In genomic region chr7:83036397-83036796, GRCm38 (mm10) we compare ENCODE assay signal across 12 mouse cellular contexts.
DNase-seq lines count a peak whose midpoint lies in the region; ATAC-seq lines count a peak whose summit lies in the region.
"Had no signal": no experiment of that assay in that cellular context is flagged by ENCODE, and none has a peak within 500 bp of the region (broad histone marks: within the 10 kb centered on the region; RNA-seq: fewer than 3 reads in every experiment).

No protein-coding gene starts in this region.

- DNase-seq in kidney, postnatal 10 days = peak; percentile 21
- DNase-seq in gastrocnemius, postnatal 25 days = peak; percentile 65
- peak; percentile 35 for DNase-seq in lung, postnatal 36 days
- DNase-seq in liver = no peak
- no peak for DNase-seq in left cerebral cortex, adult 9 months (ENCODE audit: low spot score in 2 of 2)
- DNase-seq: kidney, postnatal 36 days; liver, embryonic 13.5 days; thymus, postnatal 25 days had no signal

- ATAC-seq in kidney, embryonic 15.5 days (replicated peaks; ENCODE audit: low FRiP score) = no peak
- ATAC-seq in embryonic facial prominence, embryonic 13.5 days (ENCODE audit: insufficient number of reproducible peaks, insufficient read depth, low FRiP score, low TSS enrichment, low read depth) = peak; percentile 21; the same call in 1 of the 2 replicates
- ATAC-seq in inflammation-experienced regulatory T-cells, adult 6 months = no peak

- 0 out of 2 replicates have a peak, but pooled peaks cover 2% of the 10 kb centered on the region for H3K4me1 ChIP-seq in kidney, embryonic 15.5 days
- H3K4me1 ChIP-seq in embryonic facial prominence, embryonic 13.5 days = peaks cover 46% of the 10 kb centered on the region
- H3K4me1 ChIP-seq: liver, embryonic 13.5 days had no signal

- H3K36me3 ChIP-seq in kidney, embryonic 15.5 days = no peaks in the 10 kb centered on the region
- no peaks in the 10 kb centered on the region for H3K36me3 ChIP-seq in embryonic facial prominence, embryonic 13.5 days
- H3K36me3 ChIP-seq: liver, embryonic 13.5 days; midbrain, embryonic 12.5 days had no signal

- no peak overlapping the region for H3K4me3 ChIP-seq in kidney, embryonic 15.5 days (replicated peaks)
- no peak overlapping the region for H3K4me3 ChIP-seq in embryonic facial prominence, embryonic 13.5 days
- H3K4me3 ChIP-seq: liver, embryonic 13.5 days; midbrain, embryonic 12.5 days had no signal

- H3K27me3 ChIP-seq in kidney, embryonic 15.5 days = no peaks in the 10 kb centered on the region
- H3K27me3 ChIP-seq in embryonic facial prominence, embryonic 13.5 days = no peaks in the 10 kb centered on the region
- H3K27me3 ChIP-seq: liver, embryonic 13.5 days had no signal

- no peaks in the 10 kb centered on the region for H3K9me3 ChIP-seq in kidney, embryonic 15.5 days (replicated peaks)
- H3K9me3 ChIP-seq in embryonic facial prominence, embryonic 13.5 days = no peaks in the 10 kb centered on the region
- H3K9me3 ChIP-seq: liver, embryonic 13.5 days; midbrain, embryonic 12.5 days had no signal

- no peak overlapping the region for H3K9ac ChIP-seq in kidney, embryonic 15.5 days
- H3K9ac ChIP-seq in embryonic facial prominence, embryonic 13.5 days = no peak overlapping the region
- H3K9ac ChIP-seq: liver, embryonic 13.5 days; midbrain, embryonic 12.5 days had no signal

- no peak overlapping the region for H3K27ac ChIP-seq in kidney, embryonic 15.5 days
- no peak overlapping the region for H3K27ac ChIP-seq in embryonic facial prominence, embryonic 13.5 days
- H3K27ac ChIP-seq: liver, embryonic 13.5 days had no signal

- WGBS in kidney, embryonic 15.5 days = 56% methylated on average over 2 of the region's 2 CpGs
- 36% methylated on average over 2 of the region's 2 CpGs for WGBS in embryonic facial prominence, embryonic 13.5 days

- no peak overlapping the region for H3K4me2 ChIP-seq in kidney, embryonic 15.5 days
- H3K4me2 ChIP-seq in embryonic facial prominence, embryonic 13.5 days = no peak overlapping the region
- H3K4me2 ChIP-seq: liver, embryonic 13.5 days; midbrain, embryonic 12.5 days had no signal

Comparison
In these comparisons a context has a peak if more than half of its experiments do, and no peak if none do; other contexts are left out.
1. DNase-seq: peak in kidney, postnatal 10 days (single experiment), gastrocnemius, postnatal 25 days (single experiment) and lung, postnatal 36 days (single experiment); none in liver (single experiment) and left cerebral cortex, adult 9 months (0 of 2).